Mouse (Mus musculus) hindbrain, embryonic 10.5 days (tissue): ENCODE measurements around the gene Alox12e. TPM values are rescaled to one million over a fixed set of nuclear protein-coding genes. Genes with fewer than 3 reads are reported as not detected.

Source experiments
- DNase-seq: peaks from one replicate; pipeline ENCODE4 v3.0.0-alpha.2; 2017; ENCODE audit warnings: low spot score
- H3K27ac ChIP-seq: fragments of 300-500 bp; sonication (generic); 2 replicates; pipeline ENCODE4 v1.5.1; 2016; ENCODE audit warnings: mild to moderate bottlenecking, moderate library complexity
- H3K27me3 ChIP-seq: fragments of 300-500 bp; sonication (generic); 2 replicates; pipeline ENCODE4 v1.6.1; 2016; ENCODE audit warnings: mild to moderate bottlenecking; ENCODE audit not compliant: poor library complexity, insufficient read depth, severe bottlenecking
- H3K36me3 ChIP-seq: fragments of 300-500 bp; sonication (generic); 2 replicates; pipeline ENCODE4 v1.6.1; 2016; ENCODE audit warnings: mild to moderate bottlenecking, moderate library complexity
- H3K4me1 ChIP-seq: fragments of 300-500 bp; sonication (generic); replicated peaks from 2 replicates; pipeline ENCODE4 v1.6.1; 2016; ENCODE audit warnings: mild to moderate bottlenecking
- H3K4me3 ChIP-seq: fragments of 300-500 bp; sonication (generic); 2 replicates; pipeline ENCODE4 v1.5.1; 2016; ENCODE audit warnings: mild to moderate bottlenecking, moderate library complexity
- H3K9me3 ChIP-seq: fragments of 300-500 bp; sonication (generic); 2 replicates; pipeline ENCODE4 v1.6.1; 2016; ENCODE audit warnings: mild to moderate bottlenecking, moderate library complexity
- WGBS: fragments of 180-500 bp; shearing (Covaris S2); methylation state at CpG from one replicate; pipeline ENCODE4 v1.1.7; 2016; 5-methylcytosine and 5-hydroxymethylcytosine counted together
- polyA plus RNA-seq: library from polyadenylated mRNA; unstranded; fragments of >200 nt; fragmentation: Nextera tagmentation; extraction: Ambion mirVana; gene quantifications from 2 replicates; pipeline ENCODE4 v1.2.1, GENCODE M21; 2016

The Alox12e gene
- polyA plus RNA-seq, 1 experiment from 2014 or later: not detected

DNA sequence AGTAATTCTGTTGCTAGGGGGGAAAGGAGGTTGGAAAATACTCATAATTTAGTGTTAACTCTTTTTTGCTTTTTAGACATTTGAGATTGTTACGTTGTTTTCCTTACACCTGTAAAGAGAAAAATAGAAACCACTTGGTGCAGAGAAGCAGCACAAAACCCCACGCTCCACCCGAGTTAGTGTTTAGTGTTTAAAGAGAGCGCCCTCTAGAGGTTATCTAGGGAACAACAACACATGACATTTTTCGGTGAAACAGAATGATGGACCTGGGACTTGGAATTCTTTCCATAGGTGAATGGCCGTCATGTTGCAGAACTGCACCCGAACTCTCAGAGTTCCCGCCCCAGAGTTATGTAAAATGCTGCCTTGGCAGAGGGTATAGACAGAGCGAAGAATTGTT lies 13.1 kb downstream of the Alox12e start:
- H3K4me3 ChIP-seq: no peak overlapping the region
- H3K4me1 ChIP-seq: no peaks in the 10 kb centered on the region
- H3K27me3 ChIP-seq: no peaks in the 10 kb centered on the region
- 0 out of 2 replicates have a peak, but pooled peaks cover under 1% of the 10 kb centered on the region for H3K9me3 ChIP-seq
- WGBS: 30% methylated on average over 9 of the region's 9 CpGs
- H3K36me3 ChIP-seq: no peaks in the 10 kb centered on the region
- H3K27ac ChIP-seq: no peak overlapping the region
- DNase-seq: no peak

- Histone ChIP-seq H3K4me1 (no peaks in the 10 kb centered on the region), H3K4me3 (no peak overlapping the region), H3K27me3 (no peaks in the 10 kb centered on the region), H3K36me3 (no peaks in the 10 kb centered on the region), H3K27ac (no peak overlapping the region), H3K9me3 (0 out of 2 replicates have a peak, but pooled peaks cover 4% of the 10 kb centered on the region)
- no peak for DNase-seq
- 97% methylated on average over 2 of the region's 2 CpGs for WGBS
Measured at GRCm38 (mm10) chr11:70308296-70308695, 14.1 kb downstream of the Alox12e start.

- Histone ChIP-seq H3K9me3 (peaks cover 7% of the 10 kb centered on the region), H3K27ac (no peak overlapping the region), H3K36me3 (no peaks in the 10 kb centered on the region), H3K4me1 (no peaks in the 10 kb centered on the region), H3K4me3 (no peak overlapping the region), H3K27me3 (no peaks in the 10 kb centered on the region)
- 72% methylated on average over 7 of the region's 7 CpGs for WGBS
- no peak for DNase-seq
Measured at GRCm38 (mm10) chr11:70306159-70306558, 16.3 kb downstream of the Alox12e start.

GRCm38 (mm10) chr11:70302293-70302692 lies 20.1 kb downstream of the Alox12e start:
- Histone ChIP-seq H3K27me3 (no peaks in the 10 kb centered on the region), H3K27ac (no peak overlapping the region), H3K4me1 (no peaks in the 10 kb centered on the region), H3K36me3 (no peaks in the 10 kb centered on the region), H3K9me3 (peaks cover 10% of the 10 kb centered on the region), H3K4me3 (no peak overlapping the region)
- no peak for DNase-seq
- 83% methylated on average over 4 of the region's 4 CpGs for WGBS

GRCm38 (mm10) chr11:70297836-70298454 lies 24.5 kb downstream of the Alox12e start:
- H3K27me3 ChIP-seq: no peaks in the 10 kb centered on the region
- peaks cover 6% of the 10 kb centered on the region for H3K9me3 ChIP-seq
- no peaks in the 10 kb centered on the region for H3K36me3 ChIP-seq
- DNase-seq: no peak
- WGBS: 63% methylated on average over 12 of the region's 12 CpGs
- no peak overlapping the region for H3K4me3 ChIP-seq
- no peak overlapping the region for H3K27ac ChIP-seq
- no peaks in the 10 kb centered on the region for H3K4me1 ChIP-seq

DNA sequence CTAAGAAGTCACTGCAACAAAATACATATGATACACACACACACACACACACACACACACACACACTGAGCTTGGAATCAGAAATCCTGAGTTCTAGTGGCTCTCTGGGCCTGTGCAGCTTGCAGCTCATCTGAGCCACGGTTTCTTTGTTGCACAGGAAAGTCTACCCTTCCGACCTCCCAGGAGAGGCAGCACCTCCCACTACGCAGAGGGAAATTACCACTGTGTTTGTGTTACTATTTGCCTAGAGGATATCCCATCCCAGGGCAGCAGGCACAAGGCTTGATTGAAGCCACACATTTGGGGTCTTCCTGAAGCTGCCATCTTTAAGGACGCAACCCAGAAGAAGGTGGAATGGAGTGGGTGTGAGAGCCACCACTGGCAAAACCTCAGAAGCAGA lies 25.0 kb downstream of the Alox12e start:
- Histone ChIP-seq H3K27me3 (no peaks in the 10 kb centered on the region), H3K4me1 (no peaks in the 10 kb centered on the region), H3K9me3 (peaks cover 6% of the 10 kb centered on the region), H3K36me3 (no peaks in the 10 kb centered on the region), H3K27ac (no peak overlapping the region), H3K4me3 (no peak overlapping the region)
- no peak for DNase-seq
- WGBS: 59% methylated on average over 4 of the region's 4 CpGs

DNA sequence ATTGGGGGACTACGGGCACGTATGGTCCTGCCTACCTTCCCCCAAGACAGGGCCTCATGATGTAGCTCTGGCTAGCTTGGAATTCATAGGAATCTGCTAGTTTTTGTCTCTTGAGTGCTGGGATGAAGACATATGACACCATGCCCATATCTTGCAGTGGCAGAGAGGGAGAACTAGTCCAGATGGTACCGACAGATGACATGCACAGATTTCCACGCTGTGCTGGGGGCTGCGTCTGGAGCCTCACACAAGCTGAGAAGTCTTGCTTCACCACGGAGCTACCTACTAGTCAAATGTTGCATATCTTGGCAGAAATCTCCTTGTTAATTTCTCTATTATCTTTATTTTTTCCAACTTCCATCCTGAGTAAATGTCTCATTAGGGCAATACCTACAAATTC lies 28.5 kb downstream of the Alox12e start:
- peaks cover 5% of the 10 kb centered on the region for H3K4me1 ChIP-seq
- no peaks in the 10 kb centered on the region for H3K27me3 ChIP-seq
- WGBS: 88% methylated on average over 6 of the region's 6 CpGs
- no peak overlapping the region for H3K4me3 ChIP-seq
- H3K36me3 ChIP-seq: no peaks in the 10 kb centered on the region
- no peaks in the 10 kb centered on the region for H3K9me3 ChIP-seq
- no peak overlapping the region for H3K27ac ChIP-seq
- no peak for DNase-seq

DNA sequence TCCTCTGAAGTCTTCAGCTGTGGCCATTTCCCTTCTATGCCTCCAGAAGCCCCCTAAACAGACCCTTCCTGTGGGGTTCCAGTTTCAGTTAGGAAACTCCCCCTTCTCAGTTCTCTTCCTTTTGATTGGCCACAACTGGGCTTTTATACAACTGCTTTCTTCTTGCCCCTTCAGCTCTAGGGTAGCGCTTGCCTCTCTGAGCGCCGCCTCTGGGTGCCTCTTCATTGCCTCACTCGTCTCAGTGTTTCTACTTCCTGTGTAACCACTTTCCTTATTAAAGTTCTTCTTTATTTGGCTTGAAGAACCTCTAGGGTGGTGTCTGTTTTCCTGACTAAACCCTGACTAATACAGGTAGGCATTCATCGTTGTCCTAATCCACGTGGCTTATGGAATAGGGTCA lies 31.2 kb downstream of the Alox12e start:
- DNase-seq: no peak
- peaks cover 5% of the 10 kb centered on the region for H3K4me1 ChIP-seq
- no peak overlapping the region for H3K27ac ChIP-seq
- WGBS: 85% methylated on average over 6 of the region's 6 CpGs
- no peaks in the 10 kb centered on the region for H3K36me3 ChIP-seq
- H3K9me3 ChIP-seq: no peaks in the 10 kb centered on the region
- no peaks in the 10 kb centered on the region for H3K27me3 ChIP-seq
- H3K4me3 ChIP-seq: no peak overlapping the region

DNA sequence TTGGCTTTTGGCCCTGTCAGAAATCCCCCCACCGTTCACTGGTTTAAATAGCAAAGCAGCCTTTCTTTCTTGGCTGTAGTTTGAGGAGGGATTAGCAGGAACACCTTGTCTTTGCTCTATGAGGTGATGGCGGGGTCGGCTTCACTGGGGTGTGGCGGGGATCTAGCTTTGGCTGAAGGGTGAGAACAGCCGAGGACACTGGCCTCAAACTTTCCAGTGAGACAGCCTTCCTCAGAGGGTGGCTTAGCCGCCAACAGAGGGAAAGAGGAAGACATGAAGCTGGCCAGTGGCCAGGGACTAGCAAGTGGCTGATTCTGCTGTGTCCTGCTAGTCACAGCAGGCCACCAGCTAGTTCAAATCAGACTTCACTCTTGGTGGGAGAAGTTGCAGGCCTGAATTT lies 33.2 kb downstream of the Alox12e start:
- no peak overlapping the region for H3K4me3 ChIP-seq
- no peaks in the 10 kb centered on the region for H3K36me3 ChIP-seq
- H3K4me1 ChIP-seq: peaks cover 5% of the 10 kb centered on the region
- no peak overlapping the region for H3K27ac ChIP-seq
- no peaks in the 10 kb centered on the region for H3K27me3 ChIP-seq
- no peaks in the 10 kb centered on the region for H3K9me3 ChIP-seq
- DNase-seq: no peak
- WGBS: 37% methylated on average over 6 of the region's 6 CpGs

- Histone ChIP-seq H3K4me3 (no peak overlapping the region), H3K4me1 (peaks cover 5% of the 10 kb centered on the region), H3K27me3 (no peaks in the 10 kb centered on the region), H3K36me3 (no peaks in the 10 kb centered on the region), H3K27ac (no peak overlapping the region), H3K9me3 (no peaks in the 10 kb centered on the region)
- 88% methylated on average over 10 of the region's 10 CpGs for WGBS
- no peak for DNase-seq
Measured at GRCm38 (mm10) chr11:70288102-70288501, 34.3 kb downstream of the Alox12e start.

- 86% methylated on average over 5 of the region's 5 CpGs for WGBS
- no peak for DNase-seq
- Histone ChIP-seq H3K4me3 (no peak overlapping the region), H3K9me3 (no peaks in the 10 kb centered on the region), H3K36me3 (no peaks in the 10 kb centered on the region), H3K4me1 (peaks cover 3% of the 10 kb centered on the region), H3K27me3 (no peaks in the 10 kb centered on the region), H3K27ac (no peak overlapping the region)
Measured at GRCm38 (mm10) chr11:70285686-70286085, 36.7 kb downstream of the Alox12e start.

- no peak overlapping the region for H3K27ac ChIP-seq
- H3K27me3 ChIP-seq: no peaks in the 10 kb centered on the region
- no peaks in the 10 kb centered on the region for H3K4me1 ChIP-seq
- no peak overlapping the region for H3K4me3 ChIP-seq
- 86% methylated on average over 3 of the region's 3 CpGs for WGBS
- DNase-seq: no peak
- H3K36me3 ChIP-seq: no peaks in the 10 kb centered on the region
- no peaks in the 10 kb centered on the region for H3K9me3 ChIP-seq
Measured at GRCm38 (mm10) chr11:70284757-70285156, 37.7 kb downstream of the Alox12e start.

GRCm38 (mm10) chr11:70283666-70284065 lies 38.8 kb downstream of the Alox12e start:
- no peak for DNase-seq
- Histone ChIP-seq H3K27me3 (no peaks in the 10 kb centered on the region), H3K27ac (no peak overlapping the region), H3K4me3 (no peak overlapping the region), H3K36me3 (no peaks in the 10 kb centered on the region), H3K9me3 (no peaks in the 10 kb centered on the region), H3K4me1 (no peaks in the 10 kb centered on the region)
- WGBS: 87% methylated on average over 4 of the region's 4 CpGs

GRCm38 (mm10) chr11:70280441-70280840 lies 42.0 kb downstream of the Alox12e start:
- DNase-seq: no peak
- Histone ChIP-seq H3K4me1 (no peaks in the 10 kb centered on the region), H3K36me3 (no peaks in the 10 kb centered on the region), H3K9me3 (no peaks in the 10 kb centered on the region), H3K27ac (no peak overlapping the region), H3K27me3 (no peaks in the 10 kb centered on the region), H3K4me3 (no peak overlapping the region)
- WGBS: 76% methylated on average over 3 of the region's 3 CpGs
